Mouse (Mus musculus) left cerebral cortex, postnatal 25 days (tissue): ENCODE data around the gene Tmem136. TPM values are rescaled to one million over a fixed set of nuclear protein-coding genes. Genes with fewer than 3 reads are reported as not detected.

Experiments used
- DNase-seq, 2 experiments: peaks; one replicate each; pipeline ENCODE4 v3.0.0; 2022; ENCODE audit warnings: low spot score in 2 of 2, mixed read lengths in 1 of 2
- intact Hi-C: fragments of 180-260 bp; cut with DNase I; formaldehyde crosslinking; loops from one replicate; pipeline ENCODE4 v1.15.1; 2025
- total RNA-seq, 2 experiments: library from RNA; stranded (reverse); gene quantifications; 2 replicates each; pipeline ENCODE4 v1.2.3; 2021

Gene Tmem136
- total RNA-seq, 2 experiments from 2014 or later: 17.0 to 19.0 TPM

DNA sequence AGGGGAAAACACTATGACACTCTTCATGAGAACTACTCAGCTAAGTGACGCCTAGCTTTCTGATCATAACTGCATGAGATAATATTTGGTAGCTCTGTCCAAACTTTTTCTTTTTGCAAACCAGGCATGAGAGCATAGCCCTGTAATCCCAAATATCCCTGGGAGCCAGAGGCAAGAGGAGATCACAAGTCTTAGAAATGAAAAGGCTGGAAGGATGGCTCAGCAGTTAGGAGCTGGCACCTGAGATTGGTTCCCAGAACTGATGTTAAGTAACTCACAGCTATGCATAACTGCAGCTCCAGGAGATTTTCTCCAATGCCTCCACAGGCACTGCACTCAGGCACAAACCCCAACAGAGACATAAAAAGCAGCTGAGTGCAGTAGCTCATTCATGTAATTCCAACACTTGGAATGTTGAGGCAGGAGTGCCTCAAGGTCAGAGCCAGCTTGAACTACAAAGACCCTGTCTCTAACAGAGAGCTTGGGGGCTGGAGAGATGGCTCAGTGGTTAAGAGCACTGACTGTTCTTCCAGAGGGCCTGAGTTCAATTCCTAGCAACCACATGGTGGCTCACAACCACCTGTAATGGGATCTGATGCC is 30.6 kb downstream of the Tmem136 start:
- no peak for DNase-seq
- intact Hi-C loops: no loop called here

GRCm38 (mm10) chr9:43084496-43085362 is 31.6 kb downstream of the Tmem136 start:
- no peak for DNase-seq
- intact Hi-C loops: no loop called here

GRCm38 (mm10) chr9:43083441-43084055 is 32.8 kb downstream of the Tmem136 start:
- DNase-seq: no peak
- intact Hi-C loops: no loop called here

DNA sequence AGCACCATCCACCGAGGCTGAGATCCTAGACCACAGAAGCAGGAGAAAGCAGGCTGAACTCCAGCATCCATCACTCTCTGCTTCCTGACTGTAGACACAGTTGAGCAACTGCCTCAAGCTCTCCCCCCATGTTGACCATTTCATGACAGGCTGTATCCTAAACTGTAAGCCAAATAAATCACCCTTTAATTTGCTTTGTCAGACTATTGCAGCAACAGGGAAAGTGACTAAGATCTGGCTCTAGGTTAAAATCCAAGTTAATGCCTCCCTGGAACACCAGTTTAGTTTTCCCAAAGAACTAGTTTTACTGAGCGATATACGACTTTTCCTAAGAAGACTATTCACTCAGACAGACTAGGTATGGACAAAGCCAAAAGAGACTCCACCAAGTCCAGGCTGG is 37.7 kb downstream of the Tmem136 start:
- intact Hi-C loops: no loop called here
- DNase-seq: no peak

DNA sequence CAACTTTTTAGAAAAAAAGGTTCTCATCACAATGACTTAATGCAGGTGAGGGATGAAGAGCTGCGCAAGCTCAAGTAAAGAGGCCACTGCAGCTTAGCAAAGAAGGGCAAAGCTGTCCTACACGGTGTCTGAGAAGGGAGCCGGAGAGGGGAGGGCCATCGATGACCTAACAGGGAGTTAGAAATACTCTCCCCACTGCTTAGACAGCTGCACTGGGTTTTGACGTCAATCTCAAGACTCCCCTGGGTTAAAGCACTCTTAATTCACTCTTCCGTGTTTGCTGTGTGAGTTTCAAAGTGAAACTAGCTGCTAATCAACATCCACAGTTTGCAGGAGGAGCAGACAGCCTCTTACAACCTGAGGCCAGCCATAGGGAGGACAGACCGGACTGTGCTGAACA is 40.2 kb downstream of the Tmem136 start:
- DNase-seq: no peak
- intact Hi-C loops: no loop called here

DNA sequence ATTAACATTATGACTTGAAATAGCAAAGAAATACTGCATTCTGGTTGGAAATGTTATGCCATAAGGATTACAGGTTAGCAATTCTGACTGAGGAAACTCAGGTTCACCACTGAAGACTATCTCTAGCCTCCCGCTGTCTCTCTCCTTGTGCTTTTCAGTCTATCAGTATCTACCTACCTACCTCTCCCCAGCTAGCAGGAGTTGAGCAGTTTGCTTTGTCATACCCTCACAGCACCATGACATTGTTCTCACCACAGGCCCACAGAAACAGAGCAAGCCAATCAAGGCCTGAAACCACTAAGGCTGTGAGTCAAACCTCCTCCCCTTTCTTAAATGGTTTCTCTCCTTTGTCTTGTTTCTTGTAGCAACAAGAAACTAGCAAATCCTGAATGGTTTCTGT is 41.8 kb downstream of the Tmem136 start:
- intact Hi-C loops: no loop called here
- DNase-seq: no peak

- DNase-seq: no peak
- intact Hi-C loops: no loop called here
These were observed 44.6 kb downstream of the Tmem136 start for GRCm38 (mm10) chr9:43071741-43072140.

- intact Hi-C loops: no loop called here
- DNase-seq: peak in 1 of 2 experiments; percentile 29
These were observed 45.2 kb downstream of the Tmem136 start for GRCm38 (mm10) chr9:43071176-43071575.

DNA sequence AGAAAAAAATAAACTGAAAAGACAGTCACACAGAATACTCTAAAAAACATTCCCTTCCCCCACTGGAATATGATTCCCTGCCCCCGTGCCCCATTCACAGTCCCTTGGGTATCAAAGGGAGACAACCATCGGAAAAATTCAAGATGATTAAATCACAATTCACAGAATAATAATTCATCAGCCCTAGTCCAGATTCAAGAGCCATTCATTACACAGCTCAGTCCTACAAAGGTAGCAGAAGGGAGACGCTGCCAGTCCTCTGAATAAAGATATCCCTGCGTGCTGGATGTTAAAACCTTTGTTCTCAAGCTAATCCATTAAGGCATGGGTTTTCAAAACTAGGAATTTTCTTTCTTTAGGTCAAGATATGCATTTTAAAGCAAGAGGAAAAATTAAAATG is 45.8 kb downstream of the Tmem136 start:
- intact Hi-C loops: no loop called here
- no peak for DNase-seq

DNA sequence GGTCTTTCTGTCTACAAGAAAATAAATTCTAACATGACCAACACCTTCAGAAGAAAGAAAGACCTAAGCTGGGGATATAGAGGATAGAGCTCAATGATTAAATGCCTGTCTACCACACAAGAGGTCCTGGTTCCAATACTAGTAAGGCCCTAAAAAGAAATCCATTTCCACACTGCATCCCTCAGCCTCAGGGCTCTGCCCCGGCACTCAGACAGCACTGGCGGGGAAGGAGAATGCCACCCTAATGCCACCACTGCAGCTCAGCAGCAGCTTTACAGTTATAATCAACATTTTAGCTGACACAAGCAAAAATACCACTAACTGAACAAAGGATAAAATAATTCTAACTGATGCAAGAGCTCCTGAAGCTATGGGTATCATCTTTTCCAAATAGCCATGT is 46.2 kb downstream of the Tmem136 start:
- intact Hi-C loops: no loop called here
- DNase-seq: no peak

DNA sequence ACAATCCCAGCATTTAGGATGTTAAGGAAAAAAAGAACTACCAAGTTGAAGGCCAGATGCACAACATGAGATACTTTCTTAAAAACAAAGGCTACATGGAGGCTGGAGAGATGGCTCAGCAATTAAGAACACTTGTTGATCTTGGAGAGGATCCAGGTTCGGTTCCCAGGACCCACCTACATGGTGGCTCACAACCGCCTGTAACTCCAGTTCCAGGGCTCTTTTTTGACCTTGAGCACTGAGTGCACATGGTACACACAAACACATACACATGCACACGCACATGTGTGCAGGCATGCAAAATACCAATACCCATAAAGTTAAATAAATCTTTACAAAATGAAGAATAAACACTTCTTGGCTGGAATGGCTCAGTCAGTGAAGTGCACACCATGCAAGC is 48.5 kb downstream of the Tmem136 start:
- intact Hi-C loops: no loop called here
- DNase-seq: no peak

- no peak for DNase-seq
- intact Hi-C loops: no loop called here
These were observed 51.1 kb downstream of the Tmem136 start for GRCm38 (mm10) chr9:43065231-43065630.

DNA sequence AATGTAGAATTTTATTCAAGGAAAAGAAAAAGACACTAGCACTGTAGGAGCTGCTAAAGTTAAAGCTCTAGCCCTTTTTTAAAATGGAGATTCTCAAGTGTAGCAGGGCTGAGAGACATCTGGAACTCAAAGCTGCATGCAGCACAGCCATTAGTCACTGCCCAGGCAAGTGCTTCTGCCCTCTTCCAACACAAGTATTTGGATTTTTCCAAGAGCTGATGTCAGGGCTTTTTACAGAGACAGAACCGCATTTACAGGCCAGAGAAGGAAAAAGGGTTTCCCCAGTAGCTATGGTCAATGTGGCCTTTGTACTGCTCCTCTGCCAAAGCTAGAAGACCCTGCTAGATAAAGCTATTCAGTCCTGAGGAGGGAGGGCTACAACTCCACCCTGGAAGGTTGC is 54.8 kb downstream of the Tmem136 start:
- peak in 1 of 2 experiments; percentile 50 for DNase-seq
- intact Hi-C loops: no loop called here

Other genes starting within 250 kb of the Tmem136 start
- gene Grik4, start 172.1 kb downstream of the Tmem136 start, total RNA-seq: 10 to 100 TPM; 17.7 to 18.5 TPM
- gene Arhgef12, start 9.3 kb downstream of the Tmem136 start, total RNA-seq: 100 to 1,000 TPM; 149 to 163 TPM
- under 1 TPM in 1 of 2 experiments, not detected in 1; 0.30 TPM for gene Pou2f3, start 93.8 kb upstream of the Tmem136 start, total RNA-seq
- gene Oaf, start 123.3 kb upstream of the Tmem136 start, total RNA-seq: 10 to 100 TPM; 12.6 to 13.2 TPM
- gene Trim29, start 194.3 kb upstream of the Tmem136 start, total RNA-seq: under 1 TPM in 1 of 2 experiments, not detected in 1; 0.16 TPM